Mouse (Mus musculus): ENCODE measurements around the gene Psmb2.

DNA sequence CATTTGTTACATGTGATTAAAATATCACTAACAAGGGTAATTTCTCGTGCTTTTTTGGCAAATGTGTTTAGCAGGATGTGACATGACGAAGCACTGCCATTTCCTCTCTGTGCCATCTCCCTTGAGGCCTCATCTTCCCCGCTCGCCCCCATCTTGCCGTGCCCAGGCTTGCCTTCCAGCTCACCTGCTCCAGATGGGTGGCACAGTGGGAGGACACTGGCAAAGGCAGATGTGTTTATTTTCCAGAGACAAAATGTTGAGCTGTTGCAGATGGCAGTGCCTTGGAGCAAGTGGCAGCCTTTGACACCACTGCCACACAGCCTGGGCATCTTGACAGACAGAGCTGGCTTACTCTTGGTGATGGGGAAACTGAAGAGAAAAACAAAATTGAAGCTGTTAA is 15.6 kb downstream of the Psmb2 start:
- TF ChIP-seq CTCF (IDR thresholded peaks at IDR 0.05 in 2 of 3, conservative IDR thresholded peaks at IDR 0.05 in 1 of 3; ENCODE audit: control insufficient read depth in 1 of 3, insufficient read depth in 1 of 3, low read depth in 2 of 3, low read length in 3 of 3, poor library complexity in 1 of 3, severe bottlenecking in 1 of 3), result no peak
- TF ChIP-seq CHD2 (IDR thresholded peaks at IDR 0.05; ENCODE audit: low read length), result no peak
- TF ChIP-seq HCFC1 (IDR thresholded peaks at IDR 0.05; ENCODE audit: low read depth, low read length), result no peak
- TF ChIP-seq KAT2A (conservative IDR thresholded peaks at IDR 0.05; ENCODE audit: low read depth, low read length), result no peak
- TF ChIP-seq TBP (IDR thresholded peaks at IDR 0.05; ENCODE audit: low read depth, low read length), result no peak
- TF ChIP-seq MXI1 (IDR thresholded peaks at IDR 0.05; ENCODE audit: low read depth, low read length), result no peak
- TF ChIP-seq ZC3H11A (IDR thresholded peaks at IDR 0.05; ENCODE audit: low read depth, low read length), result no peak
- no peak for TF ChIP-seq NRF1 (IDR thresholded peaks at IDR 0.05; ENCODE audit: insufficient read depth, low read depth, low read length, poor library complexity, severe bottlenecking)
- TF ChIP-seq ZNF384 (IDR thresholded peaks at IDR 0.05; ENCODE audit: low read depth, low read length), result no peak
- TF ChIP-seq GATA1 (IDR thresholded peaks at IDR 0.05; ENCODE audit: low read depth, low read length), result no peak
- TF ChIP-seq POLR2A (IDR thresholded peaks at IDR 0.05; ENCODE audit: control insufficient read depth in 1 of 2, insufficient read depth in 1 of 2, low read depth in 1 of 2, low read length in 2 of 2, poor library complexity in 1 of 2), result no peak
- no peak for TF ChIP-seq MAX (IDR thresholded peaks at IDR 0.05; ENCODE audit: low read length)
- no peak for TF ChIP-seq UBTF (IDR thresholded peaks at IDR 0.05; ENCODE audit: borderline replicate concordance, insufficient read depth, low read depth, low read length)
- TF ChIP-seq POLR2AphosphoS5 (IDR thresholded peaks at IDR 0.05; ENCODE audit: borderline replicate concordance, low read depth, low read length), result no peak

Measured in MEL (cell line).